Mouse (Mus musculus) testis, adult 2 months (tissue): ENCODE measurements around the gene Rspry1.

Experiments used
- CTCF ChIP-seq: fragments of 200-500 bp; IDR thresholded peaks from 2 replicates; pipeline ENCODE4 v1.5.1; 2012; ENCODE audit warnings: low read depth, mild to moderate bottlenecking, inconsistent platforms, low read length, moderate library complexity; ENCODE audit not compliant: control insufficient read depth, insufficient read depth, insufficient replicate concordance
- POLR2A ChIP-seq: fragments of 200-500 bp; IDR thresholded peaks from 2 replicates; pipeline ENCODE4 v1.6.1; 2012; ENCODE audit warnings: low read depth, mild to moderate bottlenecking, inconsistent platforms, low read length, moderate library complexity; ENCODE audit not compliant: control insufficient read depth

DNA sequence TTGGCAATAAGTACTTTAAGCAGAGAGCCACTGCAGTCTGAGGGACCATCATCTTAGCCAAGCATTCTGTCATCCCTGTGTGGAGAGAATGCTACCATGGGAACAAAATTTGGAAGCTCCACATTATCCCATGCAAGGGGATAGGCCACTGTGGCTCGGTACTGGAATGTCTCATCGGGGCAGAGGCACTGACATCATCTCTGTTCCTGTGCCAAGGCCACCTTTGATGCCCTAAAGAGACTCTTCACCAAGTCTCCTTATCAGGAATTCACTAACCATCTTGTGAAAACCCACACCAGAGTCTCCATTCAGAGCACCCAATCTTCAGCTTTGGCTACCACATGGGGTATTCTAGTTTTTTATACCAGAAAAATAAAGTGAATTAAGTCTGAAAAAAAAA is 39.4 kb downstream of the Rspry1 start:
- TF ChIP-seq POLR2A (no peak), CTCF (no peak)
